Mouse (Mus musculus) liver, embryonic 14.5 days (tissue): Measurements from ENCODE around the gene Ifit1bl2.

Experiments
- CTCF ChIP-seq: IDR thresholded peaks from 2 replicates; pipeline ENCODE4 v1.5.1; 2016; ENCODE audit warnings: antibody characterized with exemption, low read depth, control low read depth
- EP300 ChIP-seq: IDR thresholded peaks from 2 replicates; pipeline ENCODE4 v1.6.1; 2016; ENCODE audit warnings: antibody characterized with exemption, low read depth

DNA sequence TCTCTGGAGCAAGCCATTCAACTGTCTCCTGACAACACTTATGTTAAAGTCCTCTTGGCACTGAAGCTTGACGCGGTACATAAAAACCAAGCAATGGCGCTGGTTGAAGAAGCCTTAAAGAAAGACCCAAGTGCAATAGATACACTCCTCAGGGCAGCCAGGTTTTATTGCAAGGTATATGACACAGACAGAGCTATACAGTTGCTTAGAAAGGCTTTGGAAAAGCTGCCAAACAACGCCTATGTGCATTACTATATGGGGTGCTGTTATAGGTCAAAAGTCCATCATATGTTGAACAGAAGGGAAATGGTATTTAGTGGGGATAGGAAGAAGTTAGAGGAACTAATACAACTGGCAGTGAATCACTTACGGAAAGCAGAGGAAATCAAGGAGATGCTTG is 66.9 kb downstream of the Ifit1bl2 start:
- no peak for TF ChIP-seq EP300
- no peak for TF ChIP-seq CTCF
